Mouse (Mus musculus) stomach, adult 2 months (tissue): Measurements from ENCODE around the gene Pnpla2. TPM values are rescaled to one million over a fixed set of nuclear protein-coding genes. Genes with fewer than 3 reads are reported as not detected.

Source experiments
- polyA plus RNA-seq: library from polyadenylated mRNA; depleted of rRNA; stranded (reverse); fragments of >200 nt; gene quantifications from 2 replicates; pipeline ENCODE4 v1.2.3, GENCODE M21; 2012; rRNA removed

Pnpla2 gene
- polyA plus RNA-seq: 120 and 147 TPM in 2 replicates

GRCm38 (mm10) chr7:141454967-141455551 lies at the start of gene Pnpla2:
TSS of gene Pnpla2 (plus strand) at chr7:141455198.

GRCm38 (mm10) chr7:141413809-141414584 lies 41.0 kb upstream of the Pnpla2 start, which contains the start of gene Gatd1:
TSS of gene Gatd1 (minus strand) at chr7:141414136.

DNA sequence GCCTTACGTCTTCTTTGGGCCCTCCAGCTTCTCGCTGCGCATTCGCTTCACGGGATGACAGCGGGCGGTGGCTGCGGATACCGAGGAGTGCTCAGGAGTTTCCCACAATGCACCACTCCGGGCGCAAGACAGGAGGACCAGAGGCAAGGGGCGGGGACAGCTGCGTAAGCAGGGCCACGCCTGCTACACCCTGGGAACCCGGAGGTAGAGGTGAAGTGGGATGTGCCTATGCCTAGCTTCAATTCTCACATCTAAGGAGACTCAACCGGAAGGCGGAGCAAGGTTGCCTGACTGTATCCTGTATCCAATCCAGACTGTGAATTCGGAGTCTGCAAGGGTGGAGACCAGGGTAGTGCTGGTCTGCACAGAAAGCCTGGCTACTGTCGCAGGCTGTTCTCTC lies 25.7 kb upstream of the Pnpla2 start, which contains the start of gene Cend1:
Gene Cend1, minus strand, starts transcription at position 182 of the 400 bp plus-strand sequence.

GRCm38 (mm10) chr7:141437178-141438120 lies 17.5 kb upstream of the Pnpla2 start, which contains the start of gene Slc25a22:
TSS of gene Slc25a22 (minus strand) at chr7:141437892.

GRCm38 (mm10) chr7:141443828-141444237 lies 11.2 kb upstream of the Pnpla2 start, which contains the start of gene Pidd1:
TSS of gene Pidd1 (minus strand) at chr7:141444025.

GRCm38 (mm10) chr7:141447110-141447991 lies 7.6 kb upstream of the Pnpla2 start, which contains the start of gene Rplp2:
TSS of gene Rplp2 (plus strand) at chr7:141447370.

DNA sequence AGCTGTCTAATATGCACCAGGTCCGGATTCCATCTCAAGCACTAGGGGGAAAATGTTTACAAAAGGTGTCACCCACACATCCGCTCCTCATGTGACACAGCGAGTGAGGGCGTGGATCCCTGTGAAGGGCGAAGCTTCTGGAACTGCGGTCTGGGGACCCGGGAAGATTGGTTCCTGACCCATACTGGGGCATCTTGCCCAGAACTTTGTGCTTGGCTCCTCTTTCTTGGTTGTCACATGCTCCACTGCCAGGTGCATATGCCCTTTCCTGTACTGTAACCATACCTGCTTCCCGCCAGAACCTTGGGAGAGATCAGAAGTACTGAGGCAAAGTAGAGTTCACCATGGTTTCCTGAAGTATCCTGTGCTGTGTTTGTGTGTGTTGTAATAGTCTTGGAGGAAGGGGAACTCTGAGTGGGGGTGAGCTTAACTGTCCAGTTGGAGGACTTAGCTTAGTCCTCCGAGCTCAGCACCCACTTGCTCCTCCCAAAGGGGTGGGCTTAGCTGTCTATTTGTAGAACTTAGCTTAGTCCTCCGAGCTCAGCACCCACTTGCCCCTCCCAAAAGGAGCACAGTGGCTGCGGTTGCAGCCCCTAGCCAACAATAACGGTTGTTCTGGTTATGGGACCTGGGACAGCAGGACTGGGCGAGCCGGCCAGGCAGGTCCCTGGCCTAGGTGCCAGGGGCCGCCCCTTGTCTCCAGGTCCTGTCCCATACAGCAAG lies 5.6 kb downstream of the Pnpla2 start, which contains the start of gene Cracr2b:
Gene Cracr2b, plus strand, starts transcription at position 704 of the 723 bp plus-strand sequence.

DNA sequence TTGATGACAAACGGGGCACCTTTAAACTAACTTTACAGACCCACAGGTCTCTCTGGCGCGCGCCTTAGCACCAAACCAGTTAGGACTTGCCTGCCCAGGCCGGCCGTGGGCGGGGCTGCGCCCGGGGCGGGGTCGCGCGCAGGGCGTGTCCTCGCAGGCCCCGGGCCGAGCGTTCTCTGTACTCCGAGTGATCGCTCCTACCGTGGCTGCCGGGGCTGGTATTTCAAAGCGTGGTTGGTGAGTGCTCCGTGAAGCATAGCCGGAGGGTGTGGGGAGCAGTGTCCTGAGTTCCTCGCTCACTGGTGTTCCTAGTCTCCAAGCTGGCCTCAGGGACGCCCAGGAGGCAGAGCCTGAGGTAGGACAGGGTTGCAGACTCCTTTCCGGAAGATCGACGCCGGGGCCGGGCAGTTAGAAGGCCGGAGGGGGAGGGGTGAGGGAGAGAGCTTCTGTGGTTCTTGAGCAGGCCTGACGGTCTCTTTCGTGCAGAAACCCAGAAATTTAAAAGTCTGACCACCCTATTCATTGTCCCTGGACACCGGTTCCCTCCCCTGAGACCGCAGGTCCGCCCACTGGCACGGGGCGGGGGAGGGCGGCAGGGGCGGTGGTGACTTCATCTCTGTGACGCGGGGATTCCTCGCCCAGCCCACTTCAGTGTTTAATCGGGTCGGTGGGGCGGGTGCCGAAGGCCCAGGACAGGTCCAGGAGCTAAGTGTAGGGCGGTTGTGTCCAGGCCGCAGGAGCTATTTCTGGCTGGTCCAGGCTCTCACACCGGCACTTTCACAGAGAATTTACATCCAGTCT lies 12.4 kb downstream of the Pnpla2 start, which contains the start of gene Cd151:
Gene Cd151, plus strand, starts transcription at position 163 of the 801 bp plus-strand sequence.

GRCm38 (mm10) chr7:141475011-141475804 lies 20.2 kb downstream of the Pnpla2 start, which contains the start of the genes Polr2l and Tspan4:
TSS of gene Polr2l (minus strand) at chr7:141475132.
TSS of gene Tspan4 (plus strand) at chr7:141475240.

Other genes starting within 250 kb of the Pnpla2 start
- 3.7 and 6.7 TPM in 2 replicates for gene Lmntd2, start 241.1 kb upstream of the Pnpla2 start, polyA plus RNA-seq
- gene Rassf7, start 239.3 kb upstream of the Pnpla2 start, polyA plus RNA-seq: 85.9 and 98.2 TPM in 2 replicates
- gene Phrf1, start 226.4 kb upstream of the Pnpla2 start, polyA plus RNA-seq: 15.5 and 16.7 TPM in 2 replicates
- 43.3 and 72.0 TPM in 2 replicates for gene Irf7, start 188.7 kb upstream of the Pnpla2 start, polyA plus RNA-seq
- gene Cdhr5, start 178.4 kb upstream of the Pnpla2 start, polyA plus RNA-seq: 1.7 and 3.0 TPM in 2 replicates
- gene Sct, start 176.1 kb upstream of the Pnpla2 start, polyA plus RNA-seq: 0.56 and 1.6 TPM in 2 replicates
- gene Drd4, start 163.2 kb upstream of the Pnpla2 start, polyA plus RNA-seq: not detected in 2 replicates
- 10.8 and 14.7 TPM in 2 replicates for gene Deaf1, start 127.5 kb upstream of the Pnpla2 start, polyA plus RNA-seq
- 8.8 and 10.4 TPM in 2 replicates for gene Tmem80, start 127.5 kb upstream of the Pnpla2 start, polyA plus RNA-seq
- gene Eps8l2, start 116.3 kb upstream of the Pnpla2 start, polyA plus RNA-seq: 120 and 128 TPM in 2 replicates
- 99.5 and 105 TPM in 2 replicates for gene Taldo1, start 63.0 kb upstream of the Pnpla2 start, polyA plus RNA-seq
- gene Gatd1, start 41.1 kb upstream of the Pnpla2 start, polyA plus RNA-seq: 18.6 and 20.4 TPM in 2 replicates
- gene Cend1, start 25.7 kb upstream of the Pnpla2 start, polyA plus RNA-seq: 1.4 and 1.5 TPM in 2 replicates
- gene Slc25a22, start 17.3 kb upstream of the Pnpla2 start, polyA plus RNA-seq: 41.6 and 43.2 TPM in 2 replicates
- gene Pidd1, start 11.2 kb upstream of the Pnpla2 start, polyA plus RNA-seq: 4.1 and 4.6 TPM in 2 replicates
- gene Rplp2, start 7.8 kb upstream of the Pnpla2 start, polyA plus RNA-seq: 175 and 185 TPM in 2 replicates
- gene Cracr2b, start 5.9 kb downstream of the Pnpla2 start, polyA plus RNA-seq: 78.0 and 82.9 TPM in 2 replicates
- gene Cd151, start 12.2 kb downstream of the Pnpla2 start, polyA plus RNA-seq: 169 and 189 TPM in 2 replicates
- gene Polr2l, start 19.9 kb downstream of the Pnpla2 start, polyA plus RNA-seq: 16.5 and 20.9 TPM in 2 replicates
- gene Tspan4, start 20.0 kb downstream of the Pnpla2 start, polyA plus RNA-seq: 20.3 and 24.1 TPM in 2 replicates
- 20.7 and 26.4 TPM in 2 replicates for gene Chid1, start 84.7 kb downstream of the Pnpla2 start, polyA plus RNA-seq
- gene Ap2a2, start 107.0 kb downstream of the Pnpla2 start, polyA plus RNA-seq: 18.1 and 23.1 TPM in 2 replicates
- gene Muc6, start 200.1 kb downstream of the Pnpla2 start, polyA plus RNA-seq: 239 and 241 TPM in 2 replicates
- gene Muc2, start 235.1 kb downstream of the Pnpla2 start, polyA plus RNA-seq: 0.31 and 1.0 TPM in 2 replicates